Comparison of ENCODE assay signal across 8 mouse cellular contexts in genomic region chr11:80088917-80089816, GRCm38 (mm10). TPM values are rescaled to one million over a fixed set of nuclear protein-coding genes. Genes with fewer than 3 reads are reported as not detected.
DNase-seq lines count a peak whose midpoint lies in the region; ATAC-seq lines count a peak whose summit lies in the region.

Atad5 (plus strand) TSS chr11:80089400.

- no peaks in the 10 kb centered on the region for H3K27me3 ChIP-seq in hindbrain, embryonic 12.5 days

- peak within 1 kb of the TSS; percentile 74 for H3K4me3 ChIP-seq in hindbrain, embryonic 12.5 days

- H3K4me1 ChIP-seq in hindbrain, embryonic 12.5 days = peaks cover 9% of the 10 kb centered on the region

- no peaks in the 10 kb centered on the region for H3K36me3 ChIP-seq in hindbrain, embryonic 12.5 days

- 5% methylated on average over 57 of the region's 57 CpGs for WGBS in hindbrain, embryonic 12.5 days

- no peak within 1 kb of the TSS for H3K27ac ChIP-seq in hindbrain, embryonic 12.5 days

- peak; percentile 83 for DNase-seq in Muller cell, postnatal 12 days (ENCODE audit: inconsistent ontology term)
- peak; percentile 82 for DNase-seq in cerebellum, adult 9-11 months
- peak; percentile 75 to 88 for DNase-seq in frontal cortex, postnatal 10 days (ENCODE audit: low spot score in 2 of 2)
- peak; percentile 86 to 89 for DNase-seq in layer of hippocampus, postnatal 14 days (ENCODE audit: low spot score in 2 of 2)
- peak; percentile 93 for DNase-seq in lung, postnatal 14 days
- DNase-seq in retina, adult 2 months (ENCODE audit: low read depth, low spot score) = peak; percentile 76
- DNase-seq in thymus, postnatal 36 days = peak; percentile 87 to 88

- peak within 1 kb of the TSS; percentile 84 for H3K4me2 ChIP-seq in hindbrain, embryonic 12.5 days (replicated peaks)

- ATAC-seq in hindbrain, embryonic 12.5 days (ENCODE audit: low FRiP score) = peak; percentile 72

- no peaks in the 10 kb centered on the region for H3K9me3 ChIP-seq in hindbrain, embryonic 12.5 days (replicated peaks)

- peak within 1 kb of the TSS; percentile 79 for H3K9ac ChIP-seq in hindbrain, embryonic 12.5 days

RNA-seq across cellular contexts. Expression of gene Atad5, which starts in this region (rescaled TPM):
- polyA plus RNA-seq in hindbrain, embryonic 12.5 days (2016; fragmentation: Nextera tagmentation; extraction: Ambion mirVana) = 11.1 and 11.7 TPM in 2 replicates
- 1 to 10 TPM; 3.8 to 4.7 TPM for total RNA-seq in layer of hippocampus, postnatal 14 days (2021)
